Mouse (Mus musculus) brain, embryonic 14.5 days (tissue): Measurements from ENCODE around the gene Gata1. TPM values are rescaled to one million over a fixed set of nuclear protein-coding genes. Genes with fewer than 3 reads are reported as not detected.
A peak's percentile ranks its signal among the peaks of the same experiment; 100 is the strongest.
"Not testable (repeated sequence)": the region's sequence is repeated elsewhere in the genome, so short reads cannot be mapped to it uniquely, and the experiment has no call there.

Experiments
- DNase-seq: peaks from one replicate; pipeline ENCODE4 v3.0.0-alpha.2; 2011; ENCODE audit warnings: low read depth
- CTCF ChIP-seq: fragments of 200-500 bp; IDR thresholded peaks from 2 replicates; pipeline ENCODE4 v1.5.1; 2012; ENCODE audit warnings: inconsistent platforms, mild to moderate bottlenecking, moderate library complexity, borderline replicate concordance; ENCODE audit not compliant: insufficient read depth, insufficient read length; ENCODE audit errors: extremely low read depth
- POLR2A ChIP-seq: fragments of 200-500 bp; IDR thresholded peaks from 2 replicates; pipeline ENCODE4 v1.6.1; 2012; ENCODE audit warnings: mild to moderate bottlenecking, inconsistent platforms, borderline replicate concordance; ENCODE audit not compliant: poor library complexity, insufficient read depth, insufficient read length, severe bottlenecking; ENCODE audit errors: extremely low read depth
- polyA plus RNA-seq: library from polyadenylated mRNA; depleted of rRNA; stranded (reverse); fragments of >200 nt; gene quantifications from 2 replicates; pipeline ENCODE4 v1.2.3, GENCODE M21; 2012

Gene Gata1
- polyA plus RNA-seq, 1 experiment, result 0.44 TPM

DNA sequence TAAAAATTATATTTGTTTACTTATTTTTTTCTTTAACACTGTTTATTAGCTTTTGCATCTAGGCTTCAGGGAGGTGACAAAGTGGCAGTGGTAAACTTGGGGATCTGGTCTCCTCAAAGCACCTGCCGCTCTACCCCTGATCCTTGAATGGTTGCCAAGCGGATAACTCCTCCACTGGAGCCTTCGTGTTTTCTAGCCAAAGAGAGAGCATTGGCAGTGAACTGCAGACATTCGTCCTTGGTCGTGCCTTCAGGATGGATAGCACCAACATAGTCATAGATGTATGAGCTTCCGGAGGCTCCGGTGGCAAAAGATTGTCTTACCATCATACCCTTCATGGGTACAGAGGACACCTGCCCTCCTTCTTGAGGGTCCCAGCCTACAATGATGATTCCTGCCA lies 27.8 kb downstream of the Gata1 start:
- TF ChIP-seq POLR2A (no peak), CTCF (no peak)
- no peak for DNase-seq

DNA sequence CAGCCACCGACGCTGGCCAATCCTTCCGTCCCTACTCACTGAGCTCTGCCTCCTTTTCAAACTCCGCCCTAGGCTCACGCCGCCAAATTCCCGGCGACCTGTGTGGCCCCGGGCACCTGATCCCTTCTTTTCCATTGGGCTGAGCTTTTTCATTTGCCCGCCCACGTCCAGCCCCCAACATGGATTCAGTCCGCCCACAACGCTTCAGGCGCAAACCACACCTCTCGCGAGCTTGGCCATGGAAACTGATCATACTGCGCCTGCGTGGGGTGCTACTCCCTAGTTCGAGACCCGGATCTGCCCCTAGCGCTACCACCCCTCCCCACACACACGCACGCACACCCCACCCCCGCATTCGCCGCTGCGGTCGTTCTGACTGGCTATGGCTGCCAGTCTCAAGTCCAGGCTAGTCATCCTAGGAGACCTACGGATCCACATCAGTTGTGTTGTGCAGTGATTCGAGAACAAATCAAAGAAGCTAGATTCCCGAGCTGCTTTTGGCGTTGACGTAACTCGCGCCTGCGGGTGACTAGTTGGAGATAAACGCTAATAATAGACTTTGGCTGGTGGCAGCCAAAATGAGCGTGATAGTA lies 29.9 kb downstream of the Gata1 start:
- DNase-seq, result peak; percentile 99
- no peak for TF ChIP-seq POLR2A
- TF ChIP-seq CTCF, result no peak

- TF ChIP-seq CTCF (no peak), POLR2A (peak; percentile 58; the same call in 1 of the 2 replicates)
- DNase-seq, result no peak
Observed at GRCm38 (mm10) chrX:7947108-7947899, 30.6 kb downstream of the Gata1 start, which contains the start of gene Hdac6. Hdac6 (minus strand) TSS chrX:7947889.

GRCm38 (mm10) chrX:7945618-7946017 lies 32.3 kb downstream of the Gata1 start:
- no peak for TF ChIP-seq CTCF
- no peak for TF ChIP-seq POLR2A
- no peak for DNase-seq

DNA sequence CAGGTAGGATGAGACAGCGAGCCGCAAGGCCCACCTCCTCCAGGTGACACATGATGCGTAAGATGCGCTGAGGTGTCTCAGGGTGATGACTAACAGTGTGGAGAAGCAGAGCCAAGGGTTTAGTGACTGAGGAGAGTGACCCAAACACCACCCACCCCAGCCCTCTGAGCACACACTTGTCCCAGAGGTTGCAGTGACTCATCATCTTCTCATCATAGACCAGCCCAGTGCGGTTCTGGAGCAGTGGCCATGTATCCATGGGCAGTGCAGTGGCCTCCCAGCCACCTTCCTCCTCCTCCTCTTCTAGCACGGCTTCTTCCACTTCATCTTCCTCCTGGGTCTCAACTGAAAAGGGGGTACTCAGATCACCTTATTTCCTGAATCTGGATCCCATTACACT lies 40.2 kb downstream of the Gata1 start:
- no peak for DNase-seq
- TF ChIP-seq CTCF (no peak), POLR2A (no peak)

DNA sequence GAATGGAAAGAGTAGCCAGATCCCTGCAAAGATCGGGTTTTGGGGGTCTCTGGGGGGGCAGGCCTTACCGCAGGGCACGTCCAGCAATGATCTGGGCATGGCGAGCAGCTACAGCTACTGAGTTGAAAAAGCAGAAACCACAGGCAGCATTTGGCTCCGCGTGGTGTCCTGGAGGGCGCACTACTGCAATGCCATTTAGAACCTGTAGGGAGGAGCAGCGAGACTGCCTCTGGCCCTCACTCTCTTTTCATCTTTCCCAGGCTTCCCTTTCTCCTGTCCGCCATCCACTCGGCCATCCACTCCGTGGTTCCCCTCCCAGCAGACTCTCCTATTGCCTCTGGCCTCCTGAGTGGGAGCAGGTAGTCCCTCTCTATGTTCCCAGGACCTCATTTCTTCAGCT lies 41.0 kb downstream of the Gata1 start:
- TF ChIP-seq CTCF (peak; percentile 23; the same call in 1 of the 2 replicates), POLR2A (no peak)
- DNase-seq, result no peak

- no peak for DNase-seq
- TF ChIP-seq CTCF (no peak), POLR2A (no peak)
Observed at GRCm38 (mm10) chrX:7928270-7928790, 49.5 kb downstream of the Gata1 start, which contains the start of gene Eras. Eras (minus strand) TSS chrX:7928607.

- TF ChIP-seq CTCF (no peak), POLR2A (no peak)
- DNase-seq, result no peak
Observed at GRCm38 (mm10) chrX:7927116-7927515, 50.8 kb downstream of the Gata1 start.

DNA sequence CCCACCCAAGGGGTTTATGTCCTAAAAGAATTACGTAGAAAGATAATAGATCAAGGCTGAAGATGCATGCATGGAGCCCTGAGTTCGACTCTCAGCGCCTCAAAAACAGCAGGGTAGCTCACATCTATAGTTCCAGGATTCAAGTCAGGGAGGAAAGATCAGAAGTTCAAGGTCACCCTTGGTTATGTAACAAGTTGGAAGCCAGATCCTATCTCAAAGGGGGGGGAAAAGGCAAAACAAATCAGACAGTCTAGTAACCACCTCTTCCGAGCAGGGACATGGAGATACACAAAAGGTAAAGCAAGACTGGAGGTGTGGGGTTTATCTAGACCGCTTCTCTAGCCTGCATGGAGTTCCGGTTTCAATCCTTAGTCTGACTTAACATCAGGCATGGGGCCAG lies 51.6 kb downstream of the Gata1 start:
- no peak for DNase-seq
- TF ChIP-seq CTCF, result no peak

GRCm38 (mm10) chrX:7922032-7922431 lies 55.8 kb downstream of the Gata1 start:
- peak; percentile 39 for DNase-seq
- TF ChIP-seq CTCF (no peak), POLR2A (no peak)

GRCm38 (mm10) chrX:7919601-7920383 lies 58.1 kb downstream of the Gata1 start, which contains the start of gene Pcsk1n:
Pcsk1n (plus strand) TSS chrX:7919822.
- DNase-seq, result peak; percentile 91
- peak; percentile 71; the same call in 1 of the 2 replicates for TF ChIP-seq POLR2A
- TF ChIP-seq CTCF, result no peak

- DNase-seq, result not testable (repeated sequence)
Observed at GRCm38 (mm10) chrX:7917960-7918359, 59.9 kb downstream of the Gata1 start.
